Mouse (Mus musculus) embryo, embryonic 10 days (tissue): ENCODE results near the gene Ifrd2.

Source experiments
- DNase-seq: peaks from one replicate; pipeline ENCODE4 v3.0.0-alpha.2; 2015; ENCODE audit warnings: low spot score

The Ifrd2 gene

DNA sequence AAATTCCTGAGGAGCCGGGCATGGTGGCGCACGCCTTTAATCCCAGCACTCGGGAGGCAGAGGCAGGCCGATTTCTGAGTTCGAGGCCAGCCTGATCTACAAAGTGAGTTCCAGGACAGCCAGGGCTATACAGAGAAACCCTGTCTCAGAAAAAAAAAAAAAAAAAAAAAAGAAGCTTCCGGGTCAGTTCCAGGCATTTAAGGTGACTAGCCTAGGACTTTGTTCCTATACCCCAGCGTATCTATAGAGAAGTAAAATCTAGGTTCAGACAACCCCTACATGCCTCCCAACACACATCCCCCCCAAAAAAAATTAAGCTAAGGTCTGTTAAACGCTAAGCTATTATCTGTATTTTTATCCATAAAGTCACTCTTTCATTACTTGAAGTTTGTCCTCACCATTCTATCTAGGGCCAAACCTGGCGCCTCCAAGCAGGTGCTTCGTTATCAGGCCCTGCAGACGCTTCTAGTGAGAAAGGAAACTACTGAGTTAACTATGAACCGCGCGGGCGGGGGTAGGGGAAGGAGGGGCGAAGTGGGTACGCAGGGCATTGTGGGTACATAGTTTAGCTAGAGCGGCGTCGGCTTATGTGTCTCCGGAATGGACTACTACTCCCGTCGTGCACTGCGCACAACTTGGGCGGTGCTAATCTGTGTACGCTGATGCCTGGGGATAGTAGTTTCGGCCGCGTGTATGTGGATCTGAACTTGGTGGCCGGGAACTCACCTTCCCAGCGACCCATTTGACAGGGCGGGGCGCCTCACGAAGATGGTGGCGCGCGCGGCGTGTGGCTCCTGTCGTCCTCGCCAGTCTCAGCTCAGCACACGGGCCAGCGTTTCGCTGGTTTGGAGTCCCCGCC is at the start of gene Ifrd2:
Ifrd2 (plus strand) TSS at position 669 of the 859 bp plus-strand sequence.
- peak; percentile 100 for DNase-seq

DNA sequence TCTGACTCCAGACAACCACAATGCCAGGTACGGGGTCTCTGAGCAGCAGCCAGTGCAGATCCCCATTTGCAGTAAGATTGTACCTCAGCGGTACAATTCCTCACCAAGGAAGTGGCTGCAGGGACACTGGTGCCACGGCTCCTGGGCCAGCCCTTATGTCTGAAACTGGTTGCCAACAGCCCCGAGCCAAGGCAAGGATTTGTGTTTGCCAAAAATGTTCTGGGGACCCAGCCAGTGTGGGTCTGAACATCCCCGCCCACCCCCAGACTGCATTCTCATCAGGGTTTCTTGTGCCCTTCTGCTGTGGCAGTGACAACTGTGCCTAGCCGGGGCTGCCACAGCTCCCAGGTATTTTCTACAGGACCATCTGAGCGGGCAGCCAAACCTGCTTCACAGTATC is 49.2 kb upstream of the Ifrd2 start:
- DNase-seq, result no peak

DNA sequence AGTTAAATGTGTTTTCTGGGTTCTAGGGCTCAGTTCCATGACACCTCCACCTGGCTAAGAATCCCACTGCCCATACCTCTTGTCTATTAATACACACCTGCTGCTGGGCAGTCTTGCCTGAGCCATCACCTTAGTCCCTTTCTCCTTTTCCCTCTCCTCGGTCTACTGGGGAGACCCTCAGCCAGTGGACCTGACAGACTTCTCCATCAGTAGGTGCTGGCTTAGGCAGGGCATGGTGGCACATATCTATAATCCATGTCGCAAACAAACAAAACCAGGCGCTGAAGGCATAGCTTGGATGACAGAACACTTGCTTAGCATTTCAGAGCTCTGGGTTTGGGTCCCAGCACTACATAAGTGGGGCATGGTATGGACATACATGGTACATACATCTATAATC is 48.7 kb upstream of the Ifrd2 start:
- DNase-seq, result no peak

DNA sequence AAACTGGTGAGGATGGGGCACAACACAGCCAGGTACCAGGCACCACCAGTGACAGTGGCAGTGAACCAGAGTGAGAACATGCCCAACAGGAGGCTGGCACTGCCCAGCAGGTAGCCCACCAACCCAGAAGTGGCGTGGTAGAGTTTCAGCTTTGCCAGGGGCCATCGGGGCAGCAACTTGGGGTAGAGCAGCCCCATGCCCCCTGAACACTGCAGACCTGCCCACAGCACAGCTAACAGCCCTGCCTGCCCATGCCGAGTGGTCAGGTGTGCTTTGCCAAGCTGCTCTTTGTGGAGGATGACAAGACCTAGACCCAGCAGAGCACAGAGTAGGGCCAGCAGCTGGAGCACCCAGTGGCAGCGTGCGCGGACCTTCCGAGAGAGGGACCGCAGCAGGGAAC is 47.5 kb upstream of the Ifrd2 start:
- no peak for DNase-seq

DNA sequence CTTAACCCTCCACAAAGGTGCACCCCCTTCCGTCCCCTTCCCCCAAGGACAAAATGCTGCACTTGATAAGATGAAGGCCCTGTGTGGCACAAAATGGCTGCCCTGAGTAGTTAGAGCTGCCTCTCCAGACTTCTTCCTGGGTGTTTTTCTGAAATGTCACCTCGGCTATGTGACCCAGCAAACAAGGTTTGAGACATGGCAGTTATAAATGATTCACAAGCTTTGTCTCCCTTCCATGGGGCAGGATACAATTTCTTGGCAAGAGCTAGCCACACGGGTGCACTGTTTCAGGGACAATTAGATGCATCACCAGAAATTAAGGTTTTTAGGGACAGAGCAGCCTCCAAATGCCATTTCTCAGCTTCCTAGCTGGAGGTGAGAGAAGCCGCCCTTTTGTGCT is 47.0 kb upstream of the Ifrd2 start:
- no peak for DNase-seq

GRCm38 (mm10) chr9:107541005-107541404 is 46.4 kb upstream of the Ifrd2 start:
- no peak for DNase-seq

DNA sequence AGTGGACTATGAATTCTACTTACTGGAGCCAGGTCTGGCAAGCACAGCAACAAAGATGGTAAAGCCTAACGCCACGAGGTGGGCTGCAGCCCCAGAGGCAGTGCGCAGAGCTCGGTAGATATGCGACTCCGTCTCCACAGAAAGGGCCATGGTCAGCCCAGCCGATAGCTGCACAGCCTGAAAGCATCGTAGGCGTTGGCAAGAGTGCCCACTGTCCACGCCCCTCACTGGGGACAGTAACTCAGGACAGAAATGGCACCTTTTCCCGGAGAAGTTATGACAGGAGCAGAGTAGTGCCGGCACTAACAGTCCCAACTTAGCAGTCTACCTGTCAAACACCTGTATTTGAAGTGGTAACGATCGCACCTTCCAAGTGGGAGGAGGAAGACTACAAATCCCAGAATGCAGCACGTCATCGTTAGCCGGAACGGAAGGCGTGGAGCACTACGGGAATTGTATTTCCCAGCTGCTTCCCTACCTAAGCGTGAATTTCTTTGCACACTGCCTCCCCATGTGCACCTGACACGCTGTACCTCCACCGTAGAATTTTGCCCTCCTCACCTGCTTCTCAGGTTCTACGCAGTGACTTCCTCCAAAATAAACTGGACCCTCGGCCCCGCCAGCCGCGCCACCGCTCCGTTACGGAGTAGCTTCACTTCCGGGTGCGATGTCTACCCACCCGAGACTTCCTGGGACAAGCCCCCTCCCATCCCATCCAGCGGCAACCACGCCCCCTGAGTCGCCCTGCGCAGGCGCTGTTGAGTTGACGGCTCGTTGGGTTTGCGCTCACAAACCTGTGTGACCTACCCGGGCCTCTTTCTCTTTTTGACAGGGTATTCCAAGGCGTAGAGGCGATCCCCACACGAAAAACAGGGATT is 45.7 kb upstream of the Ifrd2 start, which contains the start of the genes Cyb561d2 and Nprl2:
Cyb561d2 (minus strand) TSS at position 720 of the 878 bp plus-strand sequence.
Nprl2 (plus strand) TSS at position 753 of the 878 bp plus-strand sequence.
- peak; percentile 96 for DNase-seq

DNA sequence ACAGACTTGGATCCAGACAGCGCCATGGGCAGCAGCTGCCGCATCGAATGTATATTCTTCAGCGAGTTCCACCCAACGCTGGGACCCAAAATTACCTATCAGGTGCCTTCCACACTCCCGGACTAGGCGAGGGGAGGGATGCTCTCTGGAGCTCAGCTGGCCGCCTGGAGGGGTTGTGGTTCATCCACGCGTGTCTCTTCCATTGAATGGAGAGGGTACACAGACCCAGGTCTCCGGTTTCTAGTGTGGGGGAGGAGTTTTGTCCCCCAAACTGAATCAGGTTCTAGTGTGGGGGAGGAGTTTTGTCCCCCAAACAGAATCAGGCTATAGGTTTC is 45.1 kb upstream of the Ifrd2 start:
- no peak for DNase-seq

GRCm38 (mm10) chr9:107542721-107543120 is 44.7 kb upstream of the Ifrd2 start:
- DNase-seq, result no peak

DNA sequence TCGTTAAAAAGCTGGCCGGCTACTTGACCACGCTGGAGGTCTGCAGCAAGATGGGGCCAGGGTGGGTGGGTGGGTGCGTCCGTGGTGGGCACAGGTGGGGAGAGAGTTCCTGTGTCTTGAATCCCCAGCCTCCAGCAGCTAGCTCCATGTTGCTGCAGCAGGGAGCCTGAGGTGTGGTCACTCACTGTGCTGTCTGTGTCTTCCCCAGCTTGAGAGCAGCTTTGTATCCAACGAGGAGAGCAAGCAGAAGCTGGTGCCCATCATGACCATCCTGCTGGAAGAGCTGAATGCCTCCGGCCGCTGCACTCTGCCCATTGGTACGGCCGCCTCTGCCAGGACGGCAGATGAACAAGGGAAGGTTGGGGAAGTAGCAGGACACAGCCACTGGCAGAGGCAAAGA is 44.1 kb upstream of the Ifrd2 start:
- no peak for DNase-seq

DNA sequence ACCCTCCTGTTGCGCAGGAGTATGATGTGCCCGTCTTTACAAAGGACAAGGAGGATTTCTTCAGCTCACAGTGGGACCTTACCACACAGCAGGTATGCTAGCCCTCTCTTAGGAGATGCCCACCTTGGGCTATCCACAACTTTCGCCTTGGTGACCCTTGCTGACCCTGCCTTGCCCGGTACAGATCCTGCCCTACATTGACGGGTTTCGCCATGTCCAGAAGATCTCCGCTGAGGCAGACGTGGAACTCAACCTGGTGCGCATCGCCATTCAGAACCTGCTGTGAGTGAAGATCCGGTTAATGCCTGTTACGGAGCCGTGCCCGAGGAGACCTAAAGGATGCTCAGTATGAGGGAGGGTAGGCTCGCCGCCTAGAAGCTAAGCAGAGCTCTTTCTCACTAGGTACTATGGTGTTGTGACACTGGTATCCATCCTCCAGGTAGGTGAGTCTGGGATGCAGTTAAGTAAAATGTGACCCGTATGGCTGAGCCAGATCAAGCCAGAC is 43.2 kb upstream of the Ifrd2 start:
- DNase-seq, result no peak

DNA sequence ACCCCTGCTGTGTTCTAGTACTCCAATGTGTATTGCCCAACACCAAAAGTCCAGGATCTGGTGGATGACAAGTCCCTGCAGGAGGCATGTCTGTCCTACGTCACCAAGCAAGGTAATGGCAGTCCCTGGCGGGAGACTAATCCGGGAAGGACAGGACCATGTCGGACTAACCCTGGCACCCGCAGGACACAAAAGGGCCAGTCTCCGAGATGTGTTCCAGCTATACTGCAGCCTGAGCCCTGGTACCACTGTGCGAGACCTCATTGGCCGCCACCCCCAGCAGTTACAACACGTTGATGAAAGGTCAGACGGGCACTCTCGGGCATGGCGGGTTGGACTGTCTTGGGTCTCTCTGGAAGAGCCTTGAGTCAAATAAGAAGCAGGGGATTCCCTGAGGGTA is 42.7 kb upstream of the Ifrd2 start:
- DNase-seq, result no peak

- DNase-seq, result no peak
Observed at GRCm38 (mm10) chr9:107545199-107545598, 42.2 kb upstream of the Ifrd2 start.

- DNase-seq, result peak; percentile 79
Observed at GRCm38 (mm10) chr9:107545602-107546001, 41.8 kb upstream of the Ifrd2 start.

- peak; percentile 99 for DNase-seq
Observed at GRCm38 (mm10) chr9:107547026-107547425, 40.4 kb upstream of the Ifrd2 start, which contains the start of gene Zmynd10. Gene Zmynd10 (plus strand): TSS chr9:107547298.

- no peak for DNase-seq
Observed at GRCm38 (mm10) chr9:107547957-107548356, 39.5 kb upstream of the Ifrd2 start.

DNA sequence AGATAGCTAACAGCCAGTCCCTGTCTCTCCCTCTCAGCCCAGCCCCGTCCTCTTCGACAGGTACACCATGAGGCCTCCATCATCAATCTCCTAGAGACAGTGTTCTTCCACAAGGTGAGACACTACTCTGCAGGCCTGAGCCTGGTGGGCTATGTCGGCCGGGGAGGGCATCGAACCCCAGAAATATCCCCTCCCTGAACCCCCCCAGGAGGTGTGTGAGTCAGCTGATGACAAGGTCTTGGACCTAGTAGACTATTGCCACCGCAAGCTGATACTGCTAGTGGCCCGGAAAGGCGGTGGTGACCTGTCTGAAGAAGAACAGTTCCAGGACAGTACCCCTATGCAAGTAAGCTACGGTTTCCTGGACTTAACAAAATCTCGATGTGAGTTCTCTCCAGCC is 38.6 kb upstream of the Ifrd2 start:
- no peak for DNase-seq

GRCm38 (mm10) chr9:107549297-107550074 is 38.0 kb upstream of the Ifrd2 start:
- no peak for DNase-seq

DNA sequence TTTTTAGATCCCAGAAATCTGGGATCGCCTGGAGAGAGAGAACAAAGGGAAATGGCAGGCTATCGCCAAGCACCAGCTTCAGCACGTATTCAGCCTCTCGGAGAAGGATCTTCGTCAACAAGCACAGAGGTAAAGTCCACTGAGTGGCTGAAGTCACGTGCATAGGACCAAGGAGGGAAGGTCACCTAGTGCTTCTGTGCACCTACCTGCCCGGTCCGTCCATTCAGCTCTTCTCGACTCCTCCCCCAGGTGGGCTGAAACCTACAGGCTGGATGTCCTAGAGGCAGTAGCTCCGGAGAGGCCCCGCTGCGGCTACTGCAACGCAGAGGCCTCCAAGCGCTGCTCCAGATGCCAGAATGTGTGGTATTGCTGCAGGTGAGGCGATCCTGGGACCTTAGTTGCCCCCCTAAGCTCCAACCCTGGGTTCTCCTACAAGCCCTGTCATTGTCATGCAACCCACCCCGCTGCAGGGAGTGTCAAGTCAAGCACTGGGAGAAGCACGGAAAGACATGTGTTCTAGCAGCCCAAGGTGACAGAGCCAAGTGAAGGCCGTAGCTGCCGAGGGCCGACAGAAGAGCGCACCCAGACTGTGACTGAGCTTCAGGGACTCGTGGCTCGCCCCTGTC is 36.8 kb upstream of the Ifrd2 start:
- DNase-seq, result peak; percentile 54

GRCm38 (mm10) chr9:107551117-107551889 is 36.1 kb upstream of the Ifrd2 start, which contains the start of gene Rassf1:
Gene Rassf1 (plus strand): TSS chr9:107551555.
- peak; percentile 81 for DNase-seq
